Mouse (Mus musculus): ENCODE measurements at regions not wholly inside any gene's neighbourhood (a gene's known extent, or its start where the extent isn't known, plus 50 kb on each side); places are given as distances from the start of the nearest gene placed in this dataset.
A peak's percentile ranks its signal among the peaks of the same experiment; 100 is the strongest.

- Histone ChIP-seq H3K9me3 (replicated peaks) (no peaks in the 10 kb centered on the region), H3K4me3 (no peak overlapping the region), H3K4me1 (peaks cover 54% of the 10 kb centered on the region), H3K4me2 (replicated peaks) (peak overlapping the region; percentile 36), H3K9ac (peak overlapping the region; percentile 52), H3K27ac (peak overlapping the region; percentile 99), H3K36me3 (no peaks in the 10 kb centered on the region), H3K27me3 (no peaks in the 10 kb centered on the region)
- ATAC-seq (ENCODE audit: low FRiP score) = peak; percentile 84
- WGBS = 43% methylated on average over 13 of the region's 13 CpGs
Observed at GRCm38 (mm10) chr12:27138663-27139633, 203.4 kb downstream of the Sox11 start.

- WGBS = 64% methylated on average over 10 of the region's 10 CpGs
- Histone ChIP-seq H3K4me1 (peaks cover 56% of the 10 kb centered on the region), H3K27me3 (no peaks in the 10 kb centered on the region), H3K9me3 (replicated peaks) (no peaks in the 10 kb centered on the region), H3K4me2 (replicated peaks) (no peak overlapping the region), H3K4me3 (no peak overlapping the region), H3K9ac (no peak overlapping the region), H3K36me3 (no peaks in the 10 kb centered on the region), H3K27ac (peak overlapping the region; percentile 24; the same call in 1 of the 2 replicates)
- ATAC-seq (ENCODE audit: low FRiP score) = no peak
Observed at GRCm38 (mm10) chr12:27135997-27136559, 206.3 kb downstream of the Sox11 start.

GRCm38 (mm10) chr12:27130544-27130943 is 211.8 kb downstream of the Sox11 start:
- Histone ChIP-seq H3K4me1 (peaks cover 19% of the 10 kb centered on the region), H3K4me2 (replicated peaks) (no peak overlapping the region), H3K4me3 (no peak overlapping the region), H3K27me3 (no peaks in the 10 kb centered on the region), H3K36me3 (no peaks in the 10 kb centered on the region), H3K27ac (no peak overlapping the region), H3K9me3 (replicated peaks) (no peaks in the 10 kb centered on the region), H3K9ac (no peak overlapping the region)
- WGBS = 100% methylated on average over 1 of the region's 1 CpGs
- no peak for ATAC-seq (ENCODE audit: low FRiP score)

GRCm38 (mm10) chr12:27127054-27127605 is 215.2 kb downstream of the Sox11 start:
- H3K4me2 ChIP-seq (replicated peaks) = no peak overlapping the region
- no peaks in the 10 kb centered on the region for H3K9me3 ChIP-seq (replicated peaks)
- H3K27ac ChIP-seq = no peak overlapping the region
- H3K4me1 ChIP-seq = peaks cover 6% of the 10 kb centered on the region; the same call in 1 of the 2 replicates
- no peak overlapping the region for H3K9ac ChIP-seq
- H3K27me3 ChIP-seq = no peaks in the 10 kb centered on the region
- 39% methylated on average over 10 of the region's 10 CpGs for WGBS
- H3K36me3 ChIP-seq = no peaks in the 10 kb centered on the region
- no peak overlapping the region for H3K4me3 ChIP-seq
- 0 out of 2 replicates have a peak, but pooled peaks have one; percentile 46 for ATAC-seq (ENCODE audit: low FRiP score)

GRCm38 (mm10) chr12:27118581-27118980 is 223.8 kb downstream of the Sox11 start:
- Histone ChIP-seq H3K9me3 (replicated peaks) (no peaks in the 10 kb centered on the region), H3K9ac (no peak overlapping the region), H3K27ac (no peak overlapping the region), H3K36me3 (no peaks in the 10 kb centered on the region), H3K4me3 (no peak overlapping the region), H3K27me3 (no peaks in the 10 kb centered on the region), H3K4me1 (peaks cover 5% of the 10 kb centered on the region), H3K4me2 (replicated peaks) (no peak overlapping the region)
- WGBS = 82% methylated on average over 6 of the region's 6 CpGs
- ATAC-seq (ENCODE audit: low FRiP score) = no peak

- no peak overlapping the region for H3K9ac ChIP-seq
- H3K4me2 ChIP-seq (replicated peaks) = no peak overlapping the region
- no peak for ATAC-seq (ENCODE audit: low FRiP score)
- H3K27ac ChIP-seq = no peak overlapping the region
- no peaks in the 10 kb centered on the region for H3K9me3 ChIP-seq (replicated peaks)
- no peaks in the 10 kb centered on the region for H3K36me3 ChIP-seq
- H3K4me3 ChIP-seq = no peak overlapping the region
- WGBS = 72% methylated on average over 6 of the region's 6 CpGs
- H3K4me1 ChIP-seq = peaks cover 5% of the 10 kb centered on the region
- H3K27me3 ChIP-seq = no peaks in the 10 kb centered on the region
Observed at GRCm38 (mm10) chr12:27115392-27115791, 227.0 kb downstream of the Sox11 start.

- Histone ChIP-seq H3K4me1 (no peaks in the 10 kb centered on the region), H3K9me3 (replicated peaks) (no peaks in the 10 kb centered on the region), H3K4me3 (no peak overlapping the region), H3K4me2 (replicated peaks) (no peak overlapping the region), H3K27me3 (no peaks in the 10 kb centered on the region), H3K36me3 (no peaks in the 10 kb centered on the region), H3K27ac (no peak overlapping the region), H3K9ac (no peak overlapping the region)
- WGBS = 79% methylated on average over 9 of the region's 9 CpGs
- no peak for ATAC-seq (ENCODE audit: low FRiP score)
Observed at GRCm38 (mm10) chr12:27104925-27105571, 237.3 kb downstream of the Sox11 start.

- Histone ChIP-seq H3K27me3 (no peaks in the 10 kb centered on the region), H3K27ac (no peak overlapping the region), H3K36me3 (no peaks in the 10 kb centered on the region), H3K9me3 (replicated peaks) (no peaks in the 10 kb centered on the region), H3K9ac (no peak overlapping the region), H3K4me1 (no peaks in the 10 kb centered on the region), H3K4me2 (replicated peaks) (no peak overlapping the region), H3K4me3 (no peak overlapping the region)
- WGBS = 88% methylated on average over 2 of the region's 2 CpGs
- no peak for ATAC-seq (ENCODE audit: low FRiP score)
Observed at GRCm38 (mm10) chr12:27102996-27103395, 239.4 kb downstream of the Sox11 start.

- H3K9me3 ChIP-seq (replicated peaks) = peaks cover 9% of the 10 kb centered on the region; the same call in 1 of the 2 replicates
- no peak overlapping the region for H3K9ac ChIP-seq
- no peaks in the 10 kb centered on the region for H3K27me3 ChIP-seq
- WGBS = 67% methylated on average over 1 of the region's 1 CpGs
- peaks cover 15% of the 10 kb centered on the region for H3K4me1 ChIP-seq
- H3K27ac ChIP-seq = no peak overlapping the region
- H3K4me2 ChIP-seq (replicated peaks) = no peak overlapping the region
- H3K4me3 ChIP-seq = no peak overlapping the region
- no peaks in the 10 kb centered on the region for H3K36me3 ChIP-seq
- no peak for ATAC-seq (ENCODE audit: low FRiP score)
Observed at GRCm38 (mm10) chr12:27089206-27089605, 253.2 kb downstream of the Sox11 start.

- Histone ChIP-seq H3K9me3 (replicated peaks) (no peaks in the 10 kb centered on the region), H3K27ac (0 out of 2 replicates have a peak overlapping the region, but pooled peaks have one; percentile 60), H3K9ac (no peak overlapping the region), H3K27me3 (no peaks in the 10 kb centered on the region), H3K4me2 (replicated peaks) (no peak overlapping the region), H3K4me3 (no peak overlapping the region), H3K4me1 (peaks cover 42% of the 10 kb centered on the region), H3K36me3 (no peaks in the 10 kb centered on the region)
- ATAC-seq (ENCODE audit: low FRiP score) = no peak
- 76% methylated on average over 2 of the region's 2 CpGs for WGBS
Observed at GRCm38 (mm10) chr12:27085890-27086289, 256.5 kb downstream of the Sox11 start.

- H3K27ac ChIP-seq = peak overlapping the region; percentile 99
- H3K9ac ChIP-seq = 0 out of 2 replicates have a peak overlapping the region, but pooled peaks have one; percentile 13
- no peaks in the 10 kb centered on the region for H3K36me3 ChIP-seq
- no peaks in the 10 kb centered on the region for H3K27me3 ChIP-seq
- ATAC-seq (ENCODE audit: low FRiP score) = peak; percentile 72
- peaks cover 50% of the 10 kb centered on the region for H3K4me1 ChIP-seq
- no peaks in the 10 kb centered on the region for H3K9me3 ChIP-seq (replicated peaks)
- WGBS = 14% methylated on average over 4 of the region's 4 CpGs
- peak overlapping the region; percentile 54 for H3K4me2 ChIP-seq (replicated peaks)
- no peak overlapping the region for H3K4me3 ChIP-seq
Observed at GRCm38 (mm10) chr12:27083645-27084550, 258.5 kb downstream of the Sox11 start.

Measured in hindbrain, embryonic 12.5 days (tissue).